Mouse (Mus musculus): ENCODE data around the gene Dicer1.
A peak's percentile ranks its signal among the peaks of the same experiment; 100 is the strongest.

Gene Dicer1

GRCm38 (mm10) chr12:104677371-104677924, 74.3 kb downstream of the Dicer1 start:
- DNase-seq (ENCODE audit: low spot score): no peak

- no peak for DNase-seq (ENCODE audit: low spot score)
Measured at GRCm38 (mm10) chr12:104676535-104677370, 75.0 kb downstream of the Dicer1 start.

GRCm38 (mm10) chr12:104672976-104673375, 78.8 kb downstream of the Dicer1 start:
- DNase-seq (ENCODE audit: low spot score): no peak

GRCm38 (mm10) chr12:104672406-104672805, 79.3 kb downstream of the Dicer1 start:
- no peak for DNase-seq (ENCODE audit: low spot score)

- no peak for DNase-seq (ENCODE audit: low spot score)
Measured at GRCm38 (mm10) chr12:104667846-104668245, 83.9 kb downstream of the Dicer1 start.

GRCm38 (mm10) chr12:104665951-104666350, 85.8 kb downstream of the Dicer1 start:
- DNase-seq (ENCODE audit: low spot score): no peak

GRCm38 (mm10) chr12:104665521-104665920, 86.2 kb downstream of the Dicer1 start:
- DNase-seq (ENCODE audit: low spot score): no peak

GRCm38 (mm10) chr12:104656146-104656545, 95.6 kb downstream of the Dicer1 start:
- DNase-seq (ENCODE audit: low spot score): no peak

GRCm38 (mm10) chr12:104655006-104655405, 96.7 kb downstream of the Dicer1 start:
- DNase-seq (ENCODE audit: low spot score): no peak

- no peak for DNase-seq (ENCODE audit: low spot score)
Measured at GRCm38 (mm10) chr12:104652021-104652420, 99.7 kb downstream of the Dicer1 start.

GRCm38 (mm10) chr12:104651269-104651668, 100.5 kb downstream of the Dicer1 start:
- no peak for DNase-seq (ENCODE audit: low spot score)

- no peak for DNase-seq (ENCODE audit: low spot score)
Measured at GRCm38 (mm10) chr12:104650510-104651260, 101.1 kb downstream of the Dicer1 start.

- DNase-seq (ENCODE audit: low spot score): no peak
Measured at GRCm38 (mm10) chr12:104648366-104648765, 103.4 kb downstream of the Dicer1 start.

- DNase-seq (ENCODE audit: low spot score): no peak
Measured at GRCm38 (mm10) chr12:104642337-104642736, 109.4 kb downstream of the Dicer1 start.

GRCm38 (mm10) chr12:104640934-104641333, 110.8 kb downstream of the Dicer1 start:
- peak; percentile 11 for DNase-seq (ENCODE audit: low spot score)

- no peak for DNase-seq (ENCODE audit: low spot score)
Measured at GRCm38 (mm10) chr12:104638156-104638555, 113.6 kb downstream of the Dicer1 start.

Measured in urinary bladder, postnatal 25 days (tissue).